Mouse (Mus musculus) embryonic facial prominence, embryonic 10.5 days (tissue): ENCODE data around the gene Bcar3. TPM values are rescaled to one million over a fixed set of nuclear protein-coding genes. Genes with fewer than 3 reads are reported as not detected.

Experiments used
- DNase-seq: peaks from one replicate; pipeline ENCODE4 v3.0.0-alpha.2; 2017; ENCODE audit warnings: low spot score
- H3K27ac ChIP-seq: fragments of 300-500 bp; sonication (generic); replicated peaks from 2 replicates; pipeline ENCODE4 v1.5.1; 2016; ENCODE audit warnings: mild to moderate bottlenecking
- H3K27me3 ChIP-seq: fragments of 300-500 bp; sonication (generic); replicated peaks from 2 replicates; pipeline ENCODE4 v1.6.1; 2016; ENCODE audit warnings: low read depth, mild to moderate bottlenecking; ENCODE audit not compliant: poor library complexity, severe bottlenecking
- H3K36me3 ChIP-seq: fragments of 300-500 bp; sonication (generic); replicated peaks from 2 replicates; pipeline ENCODE4 v1.6.1; 2016; ENCODE audit warnings: mild to moderate bottlenecking, moderate library complexity
- H3K4me1 ChIP-seq: fragments of 300-500 bp; sonication (generic); 2 replicates; pipeline ENCODE4 v1.6.1; 2016
- H3K4me3 ChIP-seq: fragments of 300-500 bp; sonication (generic); 2 replicates; pipeline ENCODE4 v1.5.1; 2016; ENCODE audit warnings: mild to moderate bottlenecking, moderate library complexity
- H3K9me3 ChIP-seq: fragments of 300-500 bp; sonication (generic); 2 replicates; pipeline ENCODE4 v1.6.1; 2016; ENCODE audit warnings: mild to moderate bottlenecking
- WGBS: fragments of 180-500 bp; shearing (Covaris S2); methylation state at CpG from one replicate; pipeline ENCODE4 v1.1.7; 2016; 5-methylcytosine and 5-hydroxymethylcytosine counted together
- polyA plus RNA-seq: library from polyadenylated mRNA; unstranded; fragments of >200 nt; fragmentation: Nextera tagmentation; extraction: Ambion mirVana; gene quantifications from 2 replicates; pipeline ENCODE4 v1.2.1, GENCODE M21; 2016

The Bcar3 gene
- polyA plus RNA-seq, 1 experiment from 2014 or later, result 10.1 TPM

- Histone ChIP-seq H3K27me3 (peaks cover 10% of the 10 kb centered on the region; the same call in 1 of the 2 replicates), H3K27ac (no peak overlapping the region)
- WGBS, result 82% methylated on average over 14 of the region's 14 CpGs
These were observed 216.4 kb downstream of the Bcar3 start for GRCm38 (mm10) chr3:122510240-122510750.

GRCm38 (mm10) chr3:122510932-122511331 lies 217.0 kb downstream of the Bcar3 start:
- WGBS, result 68% methylated on average over 10 of the region's 10 CpGs
- no peak for DNase-seq
- H3K4me3 ChIP-seq, result no peak overlapping the region
- H3K27ac ChIP-seq, result no peak overlapping the region
- H3K9me3 ChIP-seq, result no peaks in the 10 kb centered on the region
- H3K36me3 ChIP-seq, result peaks cover 25% of the 10 kb centered on the region
- peaks cover 46% of the 10 kb centered on the region for H3K4me1 ChIP-seq
- peaks cover 16% of the 10 kb centered on the region for H3K27me3 ChIP-seq

More at GRCm38 (mm10) chr3:122510240-122510750, 216.4 kb downstream of the Bcar3 start:
- Histone ChIP-seq H3K4me3 (no peak overlapping the region), H3K36me3 (peaks cover 19% of the 10 kb centered on the region), H3K4me1 (peaks cover 40% of the 10 kb centered on the region), H3K9me3 (no peaks in the 10 kb centered on the region)
- no peak for DNase-seq

- WGBS, result 89% methylated on average over 14 of the region's 14 CpGs
- H3K27ac ChIP-seq, result no peak overlapping the region
These were observed 218.0 kb downstream of the Bcar3 start for GRCm38 (mm10) chr3:122511721-122512619.

GRCm38 (mm10) chr3:122512725-122513375 lies 218.9 kb downstream of the Bcar3 start:
- Histone ChIP-seq H3K36me3 (peaks cover 27% of the 10 kb centered on the region), H3K4me3 (no peak overlapping the region), H3K27me3 (peaks cover 21% of the 10 kb centered on the region), H3K4me1 (peaks cover 59% of the 10 kb centered on the region), H3K9me3 (no peaks in the 10 kb centered on the region), H3K27ac (no peak overlapping the region)
- DNase-seq, result no peak
- 93% methylated on average over 16 of the region's 16 CpGs for WGBS

More at GRCm38 (mm10) chr3:122511721-122512619, 218.0 kb downstream of the Bcar3 start:
- Histone ChIP-seq H3K4me3 (no peak overlapping the region), H3K36me3 (peaks cover 27% of the 10 kb centered on the region), H3K9me3 (no peaks in the 10 kb centered on the region), H3K27me3 (peaks cover 21% of the 10 kb centered on the region), H3K4me1 (peaks cover 50% of the 10 kb centered on the region)
- DNase-seq, result no peak

GRCm38 (mm10) chr3:122515568-122516326 lies 221.8 kb downstream of the Bcar3 start:
- DNase-seq, result no peak
- Histone ChIP-seq H3K27ac (peak overlapping the region; percentile 54; the same call in 1 of the 2 replicates), H3K9me3 (no peaks in the 10 kb centered on the region), H3K36me3 (peaks cover 28% of the 10 kb centered on the region), H3K4me1 (peaks cover 65% of the 10 kb centered on the region), H3K4me3 (no peak overlapping the region), H3K27me3 (peaks cover 21% of the 10 kb centered on the region)
- 74% methylated on average over 6 of the region's 6 CpGs for WGBS

- DNase-seq, result no peak
- Histone ChIP-seq H3K27me3 (peaks cover 21% of the 10 kb centered on the region), H3K9me3 (no peaks in the 10 kb centered on the region), H3K4me3 (no peak overlapping the region), H3K27ac (peak overlapping the region; percentile 76; the same call in 1 of the 2 replicates), H3K36me3 (peaks cover 28% of the 10 kb centered on the region), H3K4me1 (peaks cover 67% of the 10 kb centered on the region)
- WGBS, result 92% methylated on average over 3 of the region's 3 CpGs
These were observed 222.4 kb downstream of the Bcar3 start for GRCm38 (mm10) chr3:122516327-122516695.

GRCm38 (mm10) chr3:122517726-122518125 lies 223.8 kb downstream of the Bcar3 start:
- peak; percentile 64 for DNase-seq
- peaks cover 17% of the 10 kb centered on the region for H3K36me3 ChIP-seq
- WGBS, result 38% methylated on average over 4 of the region's 4 CpGs
- H3K27ac ChIP-seq, result peak overlapping the region; percentile 76
- peaks cover 78% of the 10 kb centered on the region for H3K4me1 ChIP-seq
- H3K27me3 ChIP-seq, result peaks cover 14% of the 10 kb centered on the region
- no peaks in the 10 kb centered on the region for H3K9me3 ChIP-seq
- peak overlapping the region; percentile 28 for H3K4me3 ChIP-seq

GRCm38 (mm10) chr3:122518231-122518736 lies 224.3 kb downstream of the Bcar3 start:
- H3K27ac ChIP-seq, result peak overlapping the region; percentile 76
- peak; percentile 81 for DNase-seq
- peaks cover 14% of the 10 kb centered on the region for H3K27me3 ChIP-seq
- 37% methylated on average over 9 of the region's 9 CpGs for WGBS
- H3K4me3 ChIP-seq, result no peak overlapping the region; the same call in 1 of the 2 replicates
- H3K4me1 ChIP-seq, result peaks cover 82% of the 10 kb centered on the region
- H3K36me3 ChIP-seq, result peaks cover 13% of the 10 kb centered on the region; the same call in 1 of the 2 replicates
- H3K9me3 ChIP-seq, result no peaks in the 10 kb centered on the region

GRCm38 (mm10) chr3:122519082-122519481 lies 225.1 kb downstream of the Bcar3 start:
- Histone ChIP-seq H3K27ac (peak overlapping the region; percentile 75), H3K4me1 (peaks cover 82% of the 10 kb centered on the region), H3K9me3 (no peaks in the 10 kb centered on the region), H3K4me3 (no peak overlapping the region), H3K36me3 (peaks cover 16% of the 10 kb centered on the region; the same call in 1 of the 2 replicates), H3K27me3 (peaks cover 14% of the 10 kb centered on the region)
- WGBS, result 47% methylated on average over 13 of the region's 13 CpGs
- DNase-seq, result peak; percentile 35

- 83% methylated on average over 3 of the region's 3 CpGs for WGBS
- no peak overlapping the region for H3K27ac ChIP-seq
- peaks cover 11% of the 10 kb centered on the region for H3K27me3 ChIP-seq
- H3K36me3 ChIP-seq, result peaks cover 21% of the 10 kb centered on the region
- peaks cover 76% of the 10 kb centered on the region for H3K4me1 ChIP-seq
- no peak for DNase-seq
- H3K9me3 ChIP-seq, result no peaks in the 10 kb centered on the region
- no peak overlapping the region for H3K4me3 ChIP-seq
These were observed 226.4 kb downstream of the Bcar3 start for GRCm38 (mm10) chr3:122520365-122520764.

GRCm38 (mm10) chr3:122520875-122521274 lies 226.9 kb downstream of the Bcar3 start:
- peaks cover 21% of the 10 kb centered on the region for H3K36me3 ChIP-seq
- H3K27ac ChIP-seq, result 0 out of 2 replicates have a peak overlapping the region, but pooled peaks have one; percentile 16
- WGBS, result 86% methylated on average over 4 of the region's 4 CpGs
- peaks cover 71% of the 10 kb centered on the region for H3K4me1 ChIP-seq
- no peak for DNase-seq
- no peaks in the 10 kb centered on the region for H3K9me3 ChIP-seq
- peaks cover 6% of the 10 kb centered on the region for H3K27me3 ChIP-seq
- no peak overlapping the region for H3K4me3 ChIP-seq
